Mouse (Mus musculus): Measurements from ENCODE around the gene BC024978. TPM values are rescaled to one million over a fixed set of nuclear protein-coding genes. Genes with fewer than 3 reads are reported as not detected.

The BC024978 gene
- polyA plus RNA-seq, 1 experiment from 2014 or later, result 2.8 TPM

- H3K9me3 ChIP-seq (ENCODE audit: control insufficient read depth, low read length), result no peaks in the 10 kb centered on the region
- H3K4me3 ChIP-seq (ENCODE audit: low read length), result no peak overlapping the region
- H3K4me2 ChIP-seq (ENCODE audit: low read depth, low read length), result no peak overlapping the region
- 92% methylated on average over 3 of the region's 3 CpGs for WGBS
- no peaks in the 10 kb centered on the region for H3K27me3 ChIP-seq (replicated peaks; ENCODE audit: control insufficient read depth, insufficient read depth, low read length)
- H3K4me1 ChIP-seq (ENCODE audit: control insufficient read depth, insufficient read depth, low read length), result no peaks in the 10 kb centered on the region; the same call in 1 of the 2 replicates
- peaks cover 6% of the 10 kb centered on the region; the same call in 1 of the 2 replicates for H3K36me3 ChIP-seq (ENCODE audit: control insufficient read depth, insufficient read depth, low read length)
- H3K9ac ChIP-seq (ENCODE audit: low read depth, low read length), result no peak overlapping the region
- ATAC-seq, result no peak
- H3K27ac ChIP-seq (ENCODE audit: low read length), result no peak overlapping the region
These were observed 24.6 kb upstream of the BC024978 start for GRCm38 (mm10) chr7:27170981-27171380.

DNA sequence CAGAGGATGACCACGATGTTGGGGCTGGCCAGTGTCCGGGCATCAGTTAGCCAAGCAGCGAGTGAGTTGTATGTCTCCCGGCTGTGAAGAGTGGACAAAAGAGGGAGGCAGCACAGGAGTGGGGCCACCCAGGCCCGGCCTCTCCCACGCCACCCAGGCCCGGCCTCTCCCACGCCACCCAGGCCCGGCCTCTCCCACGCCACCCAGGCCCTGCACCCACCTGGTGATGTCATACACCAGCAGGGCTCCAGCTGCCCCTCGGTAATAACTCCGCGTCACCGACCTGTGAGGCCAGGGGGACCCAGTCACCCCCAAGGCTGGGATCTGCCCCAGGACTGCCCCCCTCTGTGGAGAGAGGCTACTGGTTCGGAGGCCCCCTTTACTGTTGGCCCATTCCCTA, 21.1 kb upstream of the BC024978 start:
- H3K4me2 ChIP-seq (ENCODE audit: low read depth, low read length), result no peak overlapping the region
- ATAC-seq, result no peak

GRCm38 (mm10) chr7:27174896-27175295, 20.7 kb upstream of the BC024978 start:
- Histone ChIP-seq H3K4me3 (ENCODE audit: low read length) (no peak overlapping the region), H3K9ac (ENCODE audit: low read depth, low read length) (no peak overlapping the region), H3K36me3 (ENCODE audit: control insufficient read depth, insufficient read depth, low read length) (peaks cover 6% of the 10 kb centered on the region; the same call in 1 of the 2 replicates), H3K27me3 (replicated peaks; ENCODE audit: control insufficient read depth, insufficient read depth, low read length) (no peaks in the 10 kb centered on the region), H3K9me3 (ENCODE audit: control insufficient read depth, low read length) (no peaks in the 10 kb centered on the region), H3K4me2 (ENCODE audit: low read depth, low read length) (no peak overlapping the region), H3K27ac (ENCODE audit: low read length) (no peak overlapping the region), H3K4me1 (ENCODE audit: control insufficient read depth, insufficient read depth, low read length) (peaks cover 5% of the 10 kb centered on the region)
- WGBS, result 89% methylated on average over 7 of the region's 7 CpGs
- ATAC-seq, result no peak

More for the DNA sequence above, 21.1 kb upstream of the BC024978 start:
- Histone ChIP-seq H3K4me1 (ENCODE audit: control insufficient read depth, insufficient read depth, low read length) (peaks cover 2% of the 10 kb centered on the region; the same call in 1 of the 2 replicates), H3K9me3 (ENCODE audit: control insufficient read depth, low read length) (no peaks in the 10 kb centered on the region), H3K27me3 (replicated peaks; ENCODE audit: control insufficient read depth, insufficient read depth, low read length) (no peaks in the 10 kb centered on the region), H3K9ac (ENCODE audit: low read depth, low read length) (no peak overlapping the region), H3K36me3 (ENCODE audit: control insufficient read depth, insufficient read depth, low read length) (peaks cover 6% of the 10 kb centered on the region; the same call in 1 of the 2 replicates), H3K4me3 (ENCODE audit: low read length) (no peak overlapping the region), H3K27ac (ENCODE audit: low read length) (no peak overlapping the region)
- WGBS, result 95% methylated on average over 15 of the region's 15 CpGs

- H3K4me3 ChIP-seq (ENCODE audit: low read length), result peak overlapping the region; percentile 88
- peak overlapping the region; percentile 73 for H3K9ac ChIP-seq (ENCODE audit: low read depth, low read length)
- peaks cover 2% of the 10 kb centered on the region; the same call in 1 of the 2 replicates for H3K36me3 ChIP-seq (ENCODE audit: control insufficient read depth, insufficient read depth, low read length)
- peaks cover 11% of the 10 kb centered on the region for H3K4me1 ChIP-seq (ENCODE audit: control insufficient read depth, insufficient read depth, low read length)
- peak overlapping the region; percentile 51 for H3K4me2 ChIP-seq (ENCODE audit: low read depth, low read length)
- peak; percentile 6; the same call in 1 of the 2 replicates for ATAC-seq
- 18% methylated on average over 4 of the region's 4 CpGs for WGBS
- H3K27me3 ChIP-seq (replicated peaks; ENCODE audit: control insufficient read depth, insufficient read depth, low read length), result no peaks in the 10 kb centered on the region
- H3K27ac ChIP-seq (ENCODE audit: low read length), result peak overlapping the region; percentile 97
- H3K9me3 ChIP-seq (ENCODE audit: control insufficient read depth, low read length), result no peaks in the 10 kb centered on the region
These were observed 17.6 kb upstream of the BC024978 start for GRCm38 (mm10) chr7:27177942-27178323.

DNA sequence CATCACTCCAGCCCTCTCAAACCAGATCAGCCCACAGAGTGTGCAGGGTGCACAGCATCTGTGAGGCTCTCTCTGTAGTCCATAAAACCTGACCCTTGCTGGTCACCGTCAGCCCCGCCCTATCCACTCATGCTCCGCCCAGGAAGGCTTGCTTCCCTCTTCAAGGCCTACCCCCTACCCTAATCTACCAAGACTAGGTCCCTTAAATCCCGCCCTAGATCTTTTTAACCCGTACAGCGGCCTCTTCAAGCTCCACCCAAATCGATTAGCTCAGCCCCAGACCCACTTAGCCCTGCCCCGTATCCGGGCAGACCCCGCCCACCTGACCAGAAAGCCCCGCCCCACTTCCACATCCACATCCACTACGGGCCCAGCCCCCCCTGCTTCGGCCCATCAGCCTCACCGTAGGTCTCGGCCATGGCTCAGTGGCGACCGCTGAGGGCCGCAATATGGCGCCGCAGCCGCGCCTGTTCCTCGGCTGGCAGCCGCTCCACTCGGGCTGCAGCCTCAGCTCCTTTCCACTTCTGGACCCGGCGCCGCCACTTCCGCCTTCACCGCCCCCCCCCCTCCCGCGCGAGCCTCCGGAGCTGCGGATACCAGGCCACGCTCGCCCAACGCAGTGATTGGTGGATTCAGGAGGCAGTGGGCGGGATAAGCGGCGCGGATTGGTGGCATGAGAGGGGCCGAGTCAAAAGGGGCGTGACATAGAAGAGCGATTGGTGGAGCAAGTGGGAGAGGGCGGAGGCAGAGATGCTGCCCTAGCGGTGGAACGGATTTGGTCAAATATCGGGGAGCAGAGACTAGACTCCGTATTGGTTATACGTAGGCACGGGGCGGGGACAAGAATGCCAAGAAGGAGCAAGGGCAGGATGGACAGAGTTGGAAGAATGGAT, 17.0 kb upstream of the BC024978 start, which contains the start of gene Rab4b:
Rab4b (minus strand) TSS at position 573 of the 893 bp plus-strand sequence.
- WGBS, result under 1% methylated on average over 53 of the region's 53 CpGs
- ATAC-seq, result peak; percentile 98
- H3K36me3 ChIP-seq (ENCODE audit: control insufficient read depth, insufficient read depth, low read length), result no peaks in the 10 kb centered on the region
- H3K27me3 ChIP-seq (replicated peaks; ENCODE audit: control insufficient read depth, insufficient read depth, low read length), result no peaks in the 10 kb centered on the region
- peak within 1 kb of the TSS; percentile 88 for H3K4me3 ChIP-seq (ENCODE audit: low read length)
- H3K4me2 ChIP-seq (ENCODE audit: low read depth, low read length), result peak within 1 kb of the TSS; percentile 61
- H3K4me1 ChIP-seq (ENCODE audit: control insufficient read depth, insufficient read depth, low read length), result peaks cover 11% of the 10 kb centered on the region
- peak within 1 kb of the TSS; percentile 97 for H3K27ac ChIP-seq (ENCODE audit: low read length)
- no peaks in the 10 kb centered on the region for H3K9me3 ChIP-seq (ENCODE audit: control insufficient read depth, low read length)
- peak within 1 kb of the TSS; percentile 73 for H3K9ac ChIP-seq (ENCODE audit: low read depth, low read length)

GRCm38 (mm10) chr7:27179217-27179918, 16.2 kb upstream of the BC024978 start:
- no peaks in the 10 kb centered on the region for H3K9me3 ChIP-seq (ENCODE audit: control insufficient read depth, low read length)
- no peaks in the 10 kb centered on the region for H3K36me3 ChIP-seq (ENCODE audit: control insufficient read depth, insufficient read depth, low read length)
- no peak for ATAC-seq
- no peaks in the 10 kb centered on the region for H3K27me3 ChIP-seq (replicated peaks; ENCODE audit: control insufficient read depth, insufficient read depth, low read length)
- peaks cover 11% of the 10 kb centered on the region for H3K4me1 ChIP-seq (ENCODE audit: control insufficient read depth, insufficient read depth, low read length)
- peak overlapping the region; percentile 73 for H3K27ac ChIP-seq (ENCODE audit: low read length)
- H3K9ac ChIP-seq (ENCODE audit: low read depth, low read length), result peak overlapping the region; percentile 58
- peak overlapping the region; percentile 61 for H3K4me2 ChIP-seq (ENCODE audit: low read depth, low read length)
- 47% methylated on average over 16 of the region's 16 CpGs for WGBS
- H3K4me3 ChIP-seq (ENCODE audit: low read length), result peak overlapping the region; percentile 88

DNA sequence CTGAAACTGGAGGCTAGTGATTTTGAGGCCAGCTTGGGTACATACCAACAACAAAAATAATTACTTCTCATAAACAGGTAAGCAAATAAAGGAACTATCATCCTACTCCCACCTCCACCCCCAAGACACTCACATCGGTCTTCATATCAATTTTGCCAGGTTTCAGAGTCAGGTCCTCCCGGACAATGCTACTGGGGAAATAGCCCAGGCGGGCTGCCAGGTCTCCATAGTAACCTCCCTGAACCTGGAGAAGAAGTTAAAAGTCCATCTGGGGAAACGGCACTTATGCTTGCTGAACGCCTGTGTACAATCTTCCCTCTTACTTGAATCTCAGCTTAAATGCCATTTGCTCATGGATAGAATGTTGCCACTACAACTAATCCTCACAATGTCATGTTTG, 15.5 kb upstream of the BC024978 start:
- 32% methylated on average over 5 of the region's 5 CpGs for WGBS
- no peak for ATAC-seq
- peak overlapping the region; percentile 37; the same call in 1 of the 2 replicates for H3K27ac ChIP-seq (ENCODE audit: low read length)

DNA sequence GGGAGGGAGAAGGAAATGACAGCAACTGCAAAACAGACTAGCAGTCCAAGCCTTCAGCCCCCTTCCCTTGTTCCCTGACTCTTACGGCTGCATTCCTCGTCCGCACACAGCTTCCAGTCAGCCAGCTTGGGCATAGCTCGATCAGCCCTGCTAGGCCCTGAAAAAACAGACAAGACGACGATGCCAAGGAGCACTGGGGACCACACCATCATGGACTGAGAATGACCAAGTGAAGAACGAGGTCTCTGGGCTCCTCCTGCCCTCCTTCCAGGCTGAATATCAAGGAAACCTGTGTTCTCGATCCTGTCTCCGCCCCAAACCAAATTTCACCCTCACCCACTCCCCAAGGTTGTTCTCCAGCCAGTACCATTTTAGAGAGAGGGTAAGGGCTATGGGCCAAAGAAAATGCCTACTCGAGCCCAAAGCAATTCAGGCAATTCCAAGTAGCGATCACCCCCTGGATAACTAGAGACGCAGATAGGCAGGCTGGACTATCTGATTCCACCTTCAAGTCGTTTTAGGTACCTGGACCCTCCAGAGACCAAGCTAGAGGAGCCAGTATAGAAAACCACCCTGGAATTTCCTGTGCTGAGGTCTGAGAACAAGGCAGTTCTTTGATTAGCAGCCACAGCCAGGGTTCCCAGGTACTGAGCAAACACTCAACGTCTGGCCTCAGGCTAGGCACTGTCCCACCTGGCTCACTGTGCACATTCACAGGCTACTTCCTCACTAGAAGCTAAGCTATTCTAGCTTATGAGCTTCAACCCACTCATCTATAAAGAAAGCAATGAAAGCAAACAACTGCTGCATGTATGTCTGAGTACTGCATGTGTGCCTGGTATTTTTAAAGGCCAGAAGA, 14.5 kb upstream of the BC024978 start, which contains the start of the genes Gm21983 and Mia:
Gm21983 (minus strand) TSS at position 250 of the 859 bp plus-strand sequence.
Mia (minus strand) TSS at position 321 of the 859 bp plus-strand sequence.
- no peak for ATAC-seq
- H3K9me3 ChIP-seq (ENCODE audit: control insufficient read depth, low read length), result no peaks in the 10 kb centered on the region
- H3K9ac ChIP-seq (ENCODE audit: low read depth, low read length), result no peak within 1 kb of the TSS
- peaks cover 14% of the 10 kb centered on the region for H3K36me3 ChIP-seq (ENCODE audit: control insufficient read depth, insufficient read depth, low read length)
- peak within 1 kb of the TSS; percentile 37; the same call in 1 of the 2 replicates for H3K27ac ChIP-seq (ENCODE audit: low read length)
- peaks cover 11% of the 10 kb centered on the region for H3K4me1 ChIP-seq (ENCODE audit: control insufficient read depth, insufficient read depth, low read length)
- H3K4me3 ChIP-seq (ENCODE audit: low read length), result no peak within 1 kb of the TSS
- H3K4me2 ChIP-seq (ENCODE audit: low read depth, low read length), result no peak within 1 kb of the TSS
- 66% methylated on average over 14 of the region's 14 CpGs for WGBS
- no peaks in the 10 kb centered on the region for H3K27me3 ChIP-seq (replicated peaks; ENCODE audit: control insufficient read depth, insufficient read depth, low read length)

More for the DNA sequence above, 15.5 kb upstream of the BC024978 start:
- H3K4me1 ChIP-seq (ENCODE audit: control insufficient read depth, insufficient read depth, low read length), result peaks cover 11% of the 10 kb centered on the region
- peaks cover 4% of the 10 kb centered on the region for H3K36me3 ChIP-seq (ENCODE audit: control insufficient read depth, insufficient read depth, low read length)
- no peak overlapping the region for H3K4me3 ChIP-seq (ENCODE audit: low read length)
- no peaks in the 10 kb centered on the region for H3K27me3 ChIP-seq (replicated peaks; ENCODE audit: control insufficient read depth, insufficient read depth, low read length)
- H3K9ac ChIP-seq (ENCODE audit: low read depth, low read length), result no peak overlapping the region
- no peak overlapping the region for H3K4me2 ChIP-seq (ENCODE audit: low read depth, low read length)
- H3K9me3 ChIP-seq (ENCODE audit: control insufficient read depth, low read length), result no peaks in the 10 kb centered on the region
